Mouse (Mus musculus) testis, adult 2 months (tissue): ENCODE data around the gene Glud1. TPM values are rescaled to one million over a fixed set of nuclear protein-coding genes. Genes with fewer than 3 reads are reported as not detected.

Experiments used
- H3K27ac ChIP-seq: fragments of 200-500 bp; 2 replicates; pipeline ENCODE4 v1.5.1; 2012; ENCODE audit warnings: low read depth, low read length; ENCODE audit not compliant: control insufficient read depth, insufficient read depth
- H3K27me3 ChIP-seq: fragments of 200-500 bp; 2 replicates; pipeline ENCODE4 v1.6.1; 2012; ENCODE audit warnings: mild to moderate bottlenecking, low read length, moderate library complexity; ENCODE audit not compliant: control insufficient read depth, insufficient read depth
- H3K36me3 ChIP-seq: fragments of 200-500 bp; 2 replicates; pipeline ENCODE4 v1.6.1; 2012; ENCODE audit warnings: mild to moderate bottlenecking, low read length; ENCODE audit not compliant: control insufficient read depth, insufficient read depth
- H3K4me1 ChIP-seq: fragments of 200-500 bp; 2 replicates; pipeline ENCODE4 v1.6.1; 2012; ENCODE audit warnings: low read length; ENCODE audit not compliant: control insufficient read depth, insufficient read depth
- H3K4me3 ChIP-seq: fragments of 200-500 bp; 2 replicates; pipeline ENCODE4 v1.5.1; 2012; ENCODE audit warnings: low read depth, mild to moderate bottlenecking, low read length, moderate library complexity, mixed read lengths; ENCODE audit not compliant: control insufficient read depth
- CTCF ChIP-seq: fragments of 200-500 bp; IDR thresholded peaks from 2 replicates; pipeline ENCODE4 v1.5.1; 2012; ENCODE audit warnings: low read depth, mild to moderate bottlenecking, inconsistent platforms, low read length, moderate library complexity; ENCODE audit not compliant: control insufficient read depth, insufficient read depth, insufficient replicate concordance
- POLR2A ChIP-seq: fragments of 200-500 bp; IDR thresholded peaks from 2 replicates; pipeline ENCODE4 v1.6.1; 2012; ENCODE audit warnings: low read depth, mild to moderate bottlenecking, inconsistent platforms, low read length, moderate library complexity; ENCODE audit not compliant: control insufficient read depth
- polyA plus RNA-seq: library from polyadenylated mRNA; depleted of rRNA; stranded (reverse); fragments of >200 nt; gene quantifications from 2 replicates; pipeline ENCODE4 v1.2.3, GENCODE M21; 2012

The Glud1 gene
- polyA plus RNA-seq, 1 experiment, result 7.1 TPM

- H3K4me1 ChIP-seq, result no peaks in the 10 kb centered on the region
- no peaks in the 10 kb centered on the region; the same call in 1 of the 2 replicates for H3K36me3 ChIP-seq
- H3K4me3 ChIP-seq, result no peak overlapping the region
- no peak overlapping the region for H3K27ac ChIP-seq
- TF ChIP-seq CTCF (no peak), POLR2A (no peak)
- H3K27me3 ChIP-seq, result no peaks in the 10 kb centered on the region
These were observed 33.8 kb downstream of the Glud1 start for GRCm38 (mm10) chr14:34344361-34344760.

- H3K4me1 ChIP-seq, result no peaks in the 10 kb centered on the region
- no peak overlapping the region for H3K4me3 ChIP-seq
- H3K36me3 ChIP-seq, result no peaks in the 10 kb centered on the region; the same call in 1 of the 2 replicates
- TF ChIP-seq CTCF, result no peak
- no peak for TF ChIP-seq POLR2A
- no peaks in the 10 kb centered on the region for H3K27me3 ChIP-seq
- no peak overlapping the region for H3K27ac ChIP-seq
These were observed 35.4 kb downstream of the Glud1 start for GRCm38 (mm10) chr14:34345771-34346566.

GRCm38 (mm10) chr14:34347084-34347483 is 36.6 kb downstream of the Glud1 start:
- no peak for TF ChIP-seq POLR2A
- TF ChIP-seq CTCF, result no peak
- Histone ChIP-seq H3K27me3 (no peaks in the 10 kb centered on the region), H3K4me3 (no peak overlapping the region), H3K36me3 (no peaks in the 10 kb centered on the region), H3K27ac (no peak overlapping the region), H3K4me1 (peaks cover 4% of the 10 kb centered on the region)

- Histone ChIP-seq H3K4me3 (no peak overlapping the region), H3K36me3 (no peaks in the 10 kb centered on the region), H3K27me3 (no peaks in the 10 kb centered on the region), H3K27ac (no peak overlapping the region), H3K4me1 (peaks cover 6% of the 10 kb centered on the region)
- no peak for TF ChIP-seq CTCF
- no peak for TF ChIP-seq POLR2A
These were observed 37.8 kb downstream of the Glud1 start for GRCm38 (mm10) chr14:34348301-34348700.

- TF ChIP-seq POLR2A, result no peak
- TF ChIP-seq CTCF, result no peak
- Histone ChIP-seq H3K27me3 (no peaks in the 10 kb centered on the region), H3K27ac (no peak overlapping the region), H3K4me1 (peaks cover 6% of the 10 kb centered on the region), H3K36me3 (no peaks in the 10 kb centered on the region), H3K4me3 (no peak overlapping the region)
These were observed 38.5 kb downstream of the Glud1 start for GRCm38 (mm10) chr14:34349007-34349406.

GRCm38 (mm10) chr14:34351660-34352059 is 41.1 kb downstream of the Glud1 start:
- no peak for TF ChIP-seq CTCF
- TF ChIP-seq POLR2A, result no peak
- no peaks in the 10 kb centered on the region for H3K27me3 ChIP-seq
- no peaks in the 10 kb centered on the region for H3K36me3 ChIP-seq
- peaks cover 6% of the 10 kb centered on the region for H3K4me1 ChIP-seq
- no peak overlapping the region for H3K27ac ChIP-seq
- no peak overlapping the region for H3K4me3 ChIP-seq

- TF ChIP-seq POLR2A (no peak), CTCF (no peak)
- H3K36me3 ChIP-seq, result no peaks in the 10 kb centered on the region
- H3K27me3 ChIP-seq, result no peaks in the 10 kb centered on the region
- H3K27ac ChIP-seq, result no peak overlapping the region
- H3K4me3 ChIP-seq, result no peak overlapping the region; the same call in 1 of the 2 replicates
- H3K4me1 ChIP-seq, result peaks cover 6% of the 10 kb centered on the region
These were observed 42.0 kb downstream of the Glud1 start for GRCm38 (mm10) chr14:34352523-34352922.
